Mouse (Mus musculus) frontal cortex, postnatal 10 days (tissue): ENCODE results near the gene Gm20388.

Source experiments
- DNase-seq, 2 experiments: peaks; one replicate each; pipeline ENCODE4 v3.0.0; 2022; ENCODE audit warnings: low spot score in 2 of 2, mixed read lengths in 1 of 2

Gm20388 gene

DNA sequence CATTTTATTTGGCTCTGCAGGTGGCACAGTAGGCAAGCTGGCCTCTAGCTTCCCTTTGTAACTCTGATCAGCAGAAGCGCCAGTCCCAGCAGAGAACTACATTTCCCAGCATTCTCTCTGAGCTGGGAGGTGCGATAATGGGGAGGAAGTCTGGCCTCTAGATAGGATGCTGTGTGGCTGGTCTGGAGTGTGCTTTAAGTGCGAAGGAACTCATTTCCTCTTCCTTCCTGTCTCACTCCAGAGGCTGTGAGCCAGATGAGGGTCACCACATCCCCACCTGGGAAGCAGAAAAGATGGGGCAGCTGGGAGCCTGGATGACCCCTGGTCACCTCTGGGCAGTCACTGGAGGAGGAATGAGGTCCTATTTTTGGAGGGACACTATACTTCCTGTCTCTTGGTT is 1265.7 kb downstream of the Gm20388 start:
- DNase-seq: no peak

DNA sequence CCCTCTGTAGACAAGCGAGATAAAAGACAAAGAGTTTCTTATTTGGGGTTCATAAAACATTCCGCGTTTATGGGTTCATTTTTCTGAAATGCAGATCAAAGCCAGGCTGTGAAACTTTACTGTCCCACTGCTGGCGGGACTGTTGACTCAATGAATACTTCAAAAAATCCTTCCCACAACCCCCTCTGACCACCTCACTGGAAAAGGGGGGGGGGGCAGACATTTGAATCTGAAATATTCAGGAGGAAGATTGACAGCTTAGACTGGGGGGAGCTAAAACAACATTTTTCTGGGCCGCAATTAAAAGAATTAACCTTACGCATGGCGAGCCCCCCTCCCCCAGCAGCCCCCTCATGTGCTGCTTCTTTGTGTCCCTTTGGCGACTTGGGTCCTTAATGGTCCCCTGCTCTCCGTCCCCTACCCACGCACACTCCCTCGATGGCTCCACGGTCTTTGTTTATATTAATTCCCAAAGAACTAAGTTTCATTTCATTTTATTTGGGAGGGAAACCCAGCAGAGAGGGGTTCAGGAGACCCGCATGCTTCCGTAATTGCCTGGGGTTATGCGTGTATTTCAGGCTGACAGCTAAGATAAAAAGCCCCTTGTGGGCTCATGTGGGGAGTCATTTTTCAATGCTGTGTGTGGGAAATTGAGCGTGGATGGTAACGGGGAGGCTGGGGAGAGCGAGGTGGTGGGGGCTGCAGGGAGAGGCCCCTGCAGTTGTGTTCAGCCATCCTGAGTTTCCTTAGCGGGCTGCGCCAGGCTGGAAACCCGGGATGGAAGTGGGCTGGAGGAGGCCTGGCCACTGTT is 1270.0 kb downstream of the Gm20388 start:
- no peak for DNase-seq

DNA sequence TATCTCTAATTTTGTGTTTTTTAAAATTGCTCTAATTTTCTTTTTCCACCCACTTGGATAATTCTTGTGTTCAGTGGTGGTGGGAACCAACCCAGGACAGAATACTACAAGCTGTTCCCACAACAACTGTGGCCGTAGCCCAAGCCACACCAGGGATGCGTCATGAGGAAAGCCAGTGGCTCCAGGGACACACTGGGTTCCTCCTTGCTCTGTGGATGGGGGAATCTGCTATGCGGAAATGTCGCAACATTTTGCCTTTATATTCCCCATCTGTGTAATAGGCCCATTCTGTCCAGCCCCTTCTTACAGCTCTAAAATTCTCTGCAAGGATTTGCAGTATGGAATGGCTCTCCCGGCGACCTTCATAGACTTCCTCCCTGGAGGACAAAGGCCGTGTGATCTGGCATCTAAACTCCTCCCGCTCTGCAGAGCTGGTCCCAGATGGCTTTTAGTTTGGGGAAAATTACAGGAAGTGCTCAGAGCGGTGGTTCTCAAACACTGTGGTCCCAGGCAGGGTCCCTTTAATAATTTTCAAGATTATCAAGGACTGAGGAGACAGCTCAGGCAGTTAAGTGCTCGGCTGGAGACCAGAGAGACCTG is 1270.7 kb downstream of the Gm20388 start:
- DNase-seq: no peak

DNA sequence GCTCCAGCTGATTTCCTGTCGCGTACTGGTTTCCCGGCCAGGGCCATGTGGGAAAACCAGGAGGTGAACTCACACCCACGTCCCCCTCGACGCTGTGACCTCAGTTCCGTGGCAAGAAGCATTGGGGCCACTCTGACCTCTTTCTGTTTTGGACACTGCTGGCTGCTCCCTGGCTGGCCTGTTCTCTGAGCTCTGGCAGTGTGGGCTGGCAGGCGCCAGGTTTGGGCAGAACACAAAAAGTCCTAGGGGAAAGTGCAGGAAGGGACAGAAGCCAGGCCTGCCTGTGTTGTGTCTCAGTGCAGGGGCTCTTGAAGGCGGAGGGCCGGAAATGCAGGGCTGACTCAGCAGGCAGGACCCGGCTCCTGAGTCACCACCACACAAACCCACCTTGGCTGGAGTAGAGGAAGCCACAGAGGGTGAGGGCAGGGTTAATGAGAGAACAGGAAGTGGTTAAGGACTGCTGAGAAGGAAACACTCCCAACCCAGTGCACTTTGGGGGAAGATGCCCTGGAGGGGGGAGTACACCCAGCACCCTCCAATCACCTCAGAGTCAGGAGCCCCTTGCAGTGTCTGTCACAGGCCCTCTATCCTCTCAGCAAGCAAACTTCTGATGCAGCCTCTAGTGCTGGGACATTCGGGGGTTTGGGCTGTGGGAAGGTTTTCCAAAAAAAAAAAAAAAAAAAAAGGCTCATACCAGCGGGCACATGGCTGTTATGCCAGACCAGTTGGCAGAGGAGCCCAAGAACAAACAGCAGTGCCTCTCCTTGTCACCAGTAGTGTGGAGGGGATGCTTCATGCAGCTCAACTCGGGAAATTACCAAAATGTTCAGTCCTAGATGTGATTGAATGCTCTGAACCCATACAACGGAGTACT is 1277.1 kb downstream of the Gm20388 start:
- DNase-seq: no peak

DNA sequence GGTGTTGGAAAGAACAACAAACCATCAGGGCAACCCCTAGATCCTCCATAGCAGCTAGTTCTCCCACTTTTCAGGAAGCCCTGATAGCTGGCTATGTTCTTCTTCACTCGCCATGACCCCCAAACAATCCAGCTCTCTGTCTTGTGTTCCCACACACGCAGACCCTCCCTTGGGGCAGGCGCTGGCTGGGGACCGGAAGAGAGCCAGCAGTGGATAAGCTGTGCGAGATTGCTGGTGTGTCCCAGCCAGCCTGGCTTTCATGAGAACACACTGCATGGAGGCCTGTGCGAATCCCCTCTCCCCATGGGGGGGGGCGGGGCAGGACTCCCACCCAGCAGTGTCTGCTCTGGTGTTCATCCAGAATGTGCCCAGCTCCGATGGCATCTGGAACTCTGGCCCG is 1278.4 kb downstream of the Gm20388 start:
- DNase-seq: no peak

DNA sequence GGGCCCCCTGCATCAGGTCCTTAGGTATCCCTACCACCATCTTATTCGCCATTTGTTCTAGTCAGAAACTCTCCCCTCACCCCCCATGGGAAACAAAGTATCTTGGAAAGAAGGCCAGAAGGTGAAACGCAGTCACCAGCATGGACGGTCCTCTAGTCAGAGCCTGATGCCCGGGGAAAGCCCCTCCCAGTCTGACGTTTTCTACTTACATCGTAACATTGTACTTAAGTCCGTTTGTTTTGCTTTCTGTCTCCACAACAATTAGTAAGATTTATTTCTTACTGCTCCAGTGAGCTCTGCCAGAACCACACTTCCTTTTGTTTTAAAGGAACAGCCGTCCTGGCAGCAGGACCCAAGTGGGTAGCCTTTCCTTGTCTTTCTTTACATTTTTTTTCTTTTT is 1281.8 kb downstream of the Gm20388 start:
- no peak for DNase-seq

DNA sequence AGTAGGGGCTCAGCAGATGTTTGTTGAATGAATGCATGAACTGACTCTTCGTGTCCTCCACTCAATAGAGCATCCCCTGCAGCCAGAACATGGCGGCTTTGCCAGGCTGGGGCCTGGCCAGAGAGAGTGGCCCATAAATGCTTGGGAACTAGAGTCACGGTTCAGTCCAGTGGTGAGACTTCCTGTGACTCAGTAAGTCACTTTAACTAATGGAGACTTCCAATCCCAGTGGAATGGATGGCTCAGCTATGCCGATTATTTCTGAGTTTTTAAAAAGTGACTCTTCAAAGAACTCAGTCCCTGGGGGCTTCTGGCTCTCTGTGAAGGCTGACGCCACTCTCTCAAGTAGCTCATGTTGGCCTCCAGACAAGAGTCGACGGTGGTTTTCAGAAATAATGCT is 1285.3 kb downstream of the Gm20388 start:
- no peak for DNase-seq

DNA sequence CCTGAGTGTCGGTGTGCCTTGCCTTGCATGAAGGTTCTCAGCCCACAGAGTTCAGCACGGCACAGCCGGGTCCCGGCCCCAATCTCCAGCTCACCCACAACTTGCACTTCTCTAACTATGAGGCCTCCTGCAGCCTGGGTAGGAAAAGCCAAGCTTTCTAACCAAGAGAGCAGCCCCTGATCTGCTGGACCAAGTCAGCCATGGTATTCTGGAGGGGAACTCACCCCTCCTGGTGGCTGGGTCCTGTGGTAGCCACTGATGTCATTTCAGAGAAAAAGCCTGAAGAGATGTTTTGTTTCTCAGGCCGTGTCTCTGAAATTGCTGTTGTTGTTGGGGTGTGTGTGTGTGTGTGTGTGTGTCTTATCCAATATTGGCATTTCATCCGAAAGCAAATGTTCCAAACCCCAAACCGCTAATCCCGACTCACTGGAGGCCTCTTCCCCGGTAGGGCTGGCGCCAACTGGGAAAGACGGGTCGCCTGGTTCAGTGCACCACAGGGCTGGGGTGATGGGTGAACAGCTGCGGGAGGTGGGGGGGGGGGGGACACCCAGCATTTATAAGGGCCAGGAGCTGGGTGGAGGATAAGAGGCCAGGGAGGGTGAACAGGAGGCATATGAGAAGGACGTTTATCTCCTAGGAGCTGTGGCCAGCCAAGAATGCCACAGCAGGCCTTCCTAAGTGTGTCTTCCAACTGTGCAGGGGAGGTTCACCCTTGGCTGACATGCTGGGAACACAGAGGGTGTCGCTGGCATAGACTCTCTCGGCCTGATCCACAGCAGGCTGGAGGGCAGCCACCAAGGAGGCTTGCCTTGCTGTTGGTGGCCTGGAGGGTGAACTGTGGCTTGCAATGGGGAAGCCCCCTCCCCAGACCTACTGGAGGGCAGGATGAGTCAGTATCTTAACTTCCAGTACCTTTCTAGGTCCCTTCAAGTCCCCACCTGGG is 1286.4 kb downstream of the Gm20388 start:
- DNase-seq: no peak

DNA sequence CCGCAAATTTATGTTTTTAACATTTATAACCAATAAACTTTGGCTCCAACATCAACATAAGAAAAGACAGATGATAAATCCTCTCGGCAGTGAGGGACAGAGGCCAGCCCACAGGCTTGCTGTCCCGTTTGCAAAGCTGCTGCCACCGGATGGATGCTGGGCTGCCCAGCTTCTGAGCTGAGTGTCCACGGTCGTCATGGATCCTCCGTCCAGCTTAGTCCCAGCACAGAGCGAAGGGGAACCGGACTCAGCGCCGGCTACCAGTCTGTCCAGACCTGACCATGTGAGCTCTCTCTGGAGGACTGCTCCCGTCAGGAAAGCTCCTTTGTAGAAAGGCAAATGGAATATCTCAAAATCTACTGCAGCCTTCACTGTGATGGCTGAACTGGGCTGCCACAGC is 1289.4 kb downstream of the Gm20388 start:
- no peak for DNase-seq

DNA sequence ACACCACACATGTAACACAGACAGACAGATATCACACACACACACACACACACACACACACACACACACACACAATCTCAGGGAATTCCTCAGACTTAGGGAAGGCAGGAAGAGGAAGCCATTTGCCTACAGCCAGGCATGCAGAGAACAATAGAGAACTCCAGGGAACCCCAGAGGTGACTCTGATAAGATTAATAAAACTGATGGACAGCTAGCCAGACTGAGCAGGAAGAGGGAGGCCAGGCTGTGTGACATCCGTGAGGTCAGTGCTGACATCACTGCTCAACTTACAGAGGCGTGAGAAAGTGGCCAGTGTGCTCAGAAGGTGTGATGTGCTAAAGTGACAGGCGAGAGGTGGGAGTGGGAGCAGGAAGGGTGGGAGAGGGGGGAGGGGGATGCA is 1290.3 kb downstream of the Gm20388 start:
- no peak for DNase-seq

DNA sequence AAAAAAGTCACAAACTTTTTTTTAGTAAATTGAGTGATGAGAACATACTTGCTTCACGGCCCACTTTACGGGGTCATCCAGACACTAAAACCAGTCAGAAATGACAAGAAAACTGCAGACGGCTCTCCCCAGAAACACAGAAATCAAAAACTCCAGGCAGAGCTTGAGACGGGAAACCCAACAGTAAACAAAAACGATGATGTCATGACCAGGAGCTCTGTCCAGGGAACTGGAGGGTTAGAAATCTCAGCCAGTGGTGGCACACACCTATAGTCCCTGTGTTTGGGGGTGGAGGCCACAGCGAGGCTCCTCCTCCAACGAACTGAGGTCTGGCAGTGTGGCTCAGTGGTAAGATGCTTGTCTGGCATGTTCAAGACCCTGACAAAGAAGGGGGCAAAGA is 1291.0 kb downstream of the Gm20388 start:
- DNase-seq: no peak

DNA sequence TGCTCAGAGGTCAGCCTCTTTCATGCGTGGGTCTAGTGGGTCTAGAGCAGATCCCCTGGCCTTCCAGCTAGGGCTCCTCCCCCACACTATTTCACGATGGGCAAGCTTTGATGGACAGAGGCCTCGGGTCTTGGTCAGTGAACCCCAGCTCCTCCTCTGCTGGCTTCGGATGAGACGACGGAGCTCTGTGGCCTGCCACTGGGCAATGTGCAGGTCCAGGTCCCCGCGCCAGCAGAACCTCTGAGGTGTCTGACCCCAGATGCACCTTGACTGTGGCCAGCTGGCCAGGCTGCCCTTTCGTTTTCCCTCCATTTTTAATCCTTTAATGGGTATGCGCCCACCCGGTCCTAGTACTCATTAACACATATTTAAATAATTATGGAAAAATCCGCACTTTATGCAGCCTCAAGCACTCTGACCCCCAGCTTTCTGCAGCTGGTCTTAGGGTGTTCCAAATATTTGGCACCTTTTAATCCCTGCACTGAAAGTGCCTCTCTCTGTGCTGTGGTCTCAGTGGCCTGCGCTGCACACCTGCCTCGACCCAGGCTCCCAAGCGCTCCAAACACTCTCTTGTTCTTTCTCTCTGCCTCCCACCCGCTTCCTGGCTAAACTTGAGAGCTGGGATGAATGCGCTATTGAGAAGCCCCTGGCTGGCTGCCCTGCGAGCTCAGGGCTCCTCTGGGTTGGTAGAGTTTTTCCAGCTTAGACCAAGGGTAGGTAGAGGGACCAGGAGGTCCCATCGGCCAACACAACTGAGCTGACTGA is 1293.2 kb downstream of the Gm20388 start:
- DNase-seq: peak; percentile 54 to 72

DNA sequence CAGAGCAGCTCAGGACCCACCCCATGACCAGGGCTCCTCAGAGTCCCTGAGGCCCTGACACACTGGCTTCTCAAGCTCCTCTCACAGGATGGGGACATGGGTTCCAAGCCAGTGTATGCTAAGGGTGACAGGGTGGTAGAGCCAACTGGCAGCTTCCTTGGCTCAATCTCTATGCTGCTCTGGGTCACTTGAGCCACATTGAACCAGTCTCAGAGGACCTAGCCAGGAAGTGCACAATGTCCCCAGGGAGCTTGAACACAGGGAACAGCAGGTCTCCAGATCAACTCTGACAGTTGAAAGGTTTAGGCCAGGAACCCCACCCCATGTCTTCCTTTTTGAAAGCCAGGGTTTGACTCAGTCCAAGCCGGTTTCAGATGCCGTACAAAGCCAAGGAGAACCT is 1296.5 kb downstream of the Gm20388 start:
- DNase-seq: no peak

DNA sequence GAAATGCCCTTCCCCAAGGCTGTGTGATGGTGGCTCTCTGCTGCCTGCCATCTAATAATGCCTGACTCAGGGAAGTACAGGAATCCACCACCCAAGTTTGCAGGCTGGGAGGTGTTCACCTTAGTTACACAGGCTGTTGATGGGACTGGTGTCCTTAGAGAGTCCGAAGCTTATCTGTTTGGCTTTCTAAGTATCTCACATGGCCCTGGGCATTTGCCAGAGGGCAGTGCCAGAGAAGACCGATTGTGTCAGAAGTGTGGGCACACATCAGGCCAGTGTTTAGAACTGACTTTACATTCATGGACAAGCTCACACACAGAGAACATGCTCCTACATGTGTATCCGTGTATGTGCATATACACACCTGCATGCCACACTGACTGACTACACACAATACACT is 1300.0 kb downstream of the Gm20388 start:
- no peak for DNase-seq

DNA sequence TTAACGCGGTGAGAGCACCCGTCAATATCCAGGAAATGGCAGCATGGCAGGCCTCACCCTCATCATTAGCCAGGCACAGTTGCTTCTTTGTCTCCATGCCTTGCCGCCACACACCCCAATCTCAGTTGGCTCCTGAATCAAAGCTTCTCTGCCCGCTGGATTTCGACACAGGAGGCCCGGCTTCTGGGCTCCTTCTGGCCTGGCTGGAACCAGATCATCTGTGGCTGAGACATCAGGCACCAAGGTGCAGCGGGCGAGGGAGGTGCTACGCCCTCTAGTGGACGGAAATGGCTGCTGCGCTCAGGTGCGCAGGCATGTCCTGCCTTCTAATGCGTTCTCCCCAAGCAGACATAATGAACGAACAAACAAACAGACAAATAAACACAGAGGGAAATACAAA is 1302.6 kb downstream of the Gm20388 start:
- DNase-seq: no peak

DNA sequence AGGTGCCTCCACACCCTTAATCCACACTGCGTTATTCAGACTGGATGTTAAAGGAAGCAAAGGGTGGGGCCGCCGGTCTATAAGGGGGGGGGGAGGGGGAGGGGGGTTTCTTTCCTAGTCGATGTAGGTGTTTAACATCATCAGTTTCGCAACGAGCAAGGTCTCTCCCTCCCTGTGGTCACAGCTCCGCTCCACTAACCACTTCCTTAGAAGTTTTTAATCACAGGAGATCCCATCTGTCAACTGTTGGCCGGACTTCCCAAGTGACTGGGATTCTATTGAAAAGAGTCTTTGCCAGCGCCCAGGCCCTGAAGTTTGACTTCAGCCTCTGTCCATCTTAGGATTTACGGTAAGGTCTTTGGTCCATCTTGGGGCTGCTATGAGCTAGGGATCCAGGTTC is 1303.0 kb downstream of the Gm20388 start:
- DNase-seq: no peak

DNA sequence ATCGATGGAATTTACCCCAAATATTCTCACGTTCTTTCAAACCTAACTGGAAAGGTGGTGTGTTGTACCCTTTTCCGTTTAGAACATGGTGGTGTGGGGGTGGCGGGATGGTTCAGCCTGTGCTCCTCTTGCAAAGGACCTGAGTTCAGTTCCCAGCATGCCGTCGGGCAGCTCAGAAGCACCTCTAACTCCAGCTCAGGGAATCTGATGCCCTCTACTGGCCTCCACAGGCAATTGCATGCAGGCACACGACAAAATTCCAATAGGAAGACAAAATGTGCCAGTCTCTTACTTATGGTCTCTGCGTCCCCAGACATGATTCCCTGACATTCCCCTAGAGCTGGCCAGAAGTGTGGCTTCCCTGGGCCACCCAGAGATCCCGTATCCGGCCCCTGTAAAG is 1304.3 kb downstream of the Gm20388 start:
- no peak for DNase-seq

DNA sequence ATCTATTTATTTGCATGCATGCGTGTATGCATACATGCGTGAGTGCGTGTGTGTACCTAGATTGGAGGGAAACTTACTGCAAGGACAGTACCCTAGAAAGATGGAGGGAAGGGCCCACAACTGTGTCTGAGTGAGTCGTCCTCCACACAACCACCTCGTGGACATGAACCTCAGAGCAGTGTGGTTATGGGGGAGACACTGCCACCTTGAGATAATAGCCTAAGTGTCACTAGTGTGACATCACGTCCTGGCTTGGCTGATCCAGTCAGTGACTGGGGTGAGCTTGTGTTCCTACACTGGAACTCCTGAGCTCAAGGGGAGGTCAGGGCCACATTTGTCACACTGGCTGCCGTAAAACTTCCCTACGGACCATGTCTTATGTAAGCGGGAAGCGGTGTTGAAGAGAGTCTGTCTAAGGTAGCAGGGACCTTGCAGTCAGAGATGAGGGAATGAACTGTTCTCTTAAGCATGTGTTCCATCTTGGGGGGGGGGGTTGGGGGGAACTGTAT is 1305.9 kb downstream of the Gm20388 start:
- DNase-seq: no peak

DNA sequence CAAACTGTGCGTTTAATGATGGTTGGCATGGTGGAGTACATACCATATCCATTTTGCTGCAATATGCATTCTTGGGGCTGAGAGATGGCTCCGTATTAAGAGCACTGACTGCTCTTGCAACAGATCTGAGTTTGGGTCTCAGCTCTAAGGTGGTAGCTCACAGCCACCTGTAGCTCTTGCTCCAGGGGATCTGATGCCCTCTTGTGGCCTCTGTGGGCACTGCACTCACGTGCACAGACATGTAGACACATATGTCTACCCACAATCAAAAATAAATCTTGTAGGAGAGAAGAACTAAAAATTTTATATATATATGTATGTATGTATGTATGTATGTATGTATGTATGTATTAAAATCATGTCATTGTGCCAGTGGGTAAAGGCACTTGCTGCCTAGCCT is 1307.8 kb downstream of the Gm20388 start:
- DNase-seq: no peak

DNA sequence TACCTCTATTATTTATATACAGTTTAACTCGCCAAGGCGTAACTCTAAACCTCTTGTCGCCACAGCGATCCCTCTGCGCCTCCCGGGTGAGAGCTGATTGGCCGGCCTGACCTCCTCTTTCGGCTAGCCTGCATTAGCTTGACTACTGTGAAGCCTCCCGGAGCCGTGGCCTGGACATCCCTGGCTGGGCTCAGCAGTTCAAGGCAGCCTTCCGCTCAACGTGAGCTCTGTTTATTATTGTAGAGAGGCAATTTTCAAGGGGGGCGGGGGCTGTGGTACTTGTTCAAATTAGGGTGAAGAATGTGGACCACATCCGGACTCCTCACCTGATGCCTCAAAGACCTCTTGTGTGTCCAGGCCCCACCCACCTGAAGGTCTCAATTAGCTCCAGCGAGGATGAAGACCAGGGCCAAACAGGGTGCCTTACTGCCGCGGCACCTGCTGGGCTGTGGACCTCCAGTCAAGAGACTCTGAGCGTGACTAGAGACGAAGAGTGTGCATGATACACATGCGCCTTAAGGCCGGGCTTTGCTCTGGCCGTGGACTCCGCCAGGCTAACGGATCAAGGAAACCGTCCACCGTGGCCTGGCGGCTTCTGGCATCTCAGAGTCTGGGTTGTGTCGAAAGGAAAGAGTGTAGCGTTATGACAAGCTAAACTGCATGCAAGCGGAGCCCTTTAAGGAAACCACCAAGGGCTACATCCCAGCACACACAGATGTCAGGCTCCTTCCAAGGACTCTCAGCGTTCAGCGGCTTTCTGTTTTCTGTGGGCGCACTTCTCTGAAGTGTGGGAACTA is 1309.7 kb downstream of the Gm20388 start:
- no peak for DNase-seq
